Mouse (Mus musculus) kidney, adult 2 months (tissue): ENCODE data around the gene Mef2d.

Source experiments
- CTCF ChIP-seq: fragments of 200-500 bp; conservative IDR thresholded peaks from 2 replicates; pipeline ENCODE4 v1.5.1; 2011; ENCODE audit warnings: low read depth, mild to moderate bottlenecking, control low read depth, low read length, moderate library complexity, mixed read lengths; ENCODE audit not compliant: insufficient read depth, insufficient read length
- POLR2A ChIP-seq: fragments of 200-500 bp; IDR thresholded peaks from one replicate; pipeline ENCODE4 v1.6.1; 2011; ENCODE audit warnings: low read depth, low read length, control low read depth

- TF ChIP-seq POLR2A (no peak), CTCF (no peak)
Observed at GRCm38 (mm10) chr3:88213019-88213418, 70.8 kb downstream of the Mef2d start.
